In the genomic region with DNA sequence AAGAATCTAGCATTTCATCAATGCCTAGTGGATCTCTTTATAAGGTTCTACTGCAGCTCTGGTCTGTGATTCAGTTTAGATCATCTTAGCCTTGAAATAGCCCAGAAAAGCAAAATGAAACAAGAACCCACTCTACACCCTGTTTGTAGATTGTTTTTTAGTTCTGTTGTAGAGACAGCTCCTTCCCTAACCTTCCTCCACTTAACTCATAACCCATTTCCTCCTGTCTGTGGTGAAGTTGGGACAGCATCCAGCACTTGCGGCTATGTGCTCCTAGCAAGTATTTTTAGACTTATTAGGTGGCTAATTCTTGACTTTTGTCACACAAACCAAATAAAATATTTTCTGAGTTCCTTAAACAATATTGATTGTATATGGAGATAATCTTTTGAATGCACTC, we compare ENCODE assay signal across 28 mouse cellular contexts.
"Had no signal": no experiment of that assay in that cellular context is flagged by ENCODE, and none has a peak within 500 bp of the region (broad histone marks: within the 10 kb centered on the region; RNA-seq: fewer than 3 reads in every experiment).

No protein-coding gene starts in this region.

- H3K36me3 ChIP-seq: embryonic facial prominence, embryonic 10.5 days; embryonic facial prominence, embryonic 12.5 days; embryonic facial prominence, embryonic 13.5 days; embryonic facial prominence, embryonic 15.5 days; forebrain, embryonic 10.5 days; forebrain, embryonic 12.5 days; forebrain, embryonic 15.5 days had no signal

- H3K9me3 ChIP-seq: embryonic facial prominence, embryonic 10.5 days; embryonic facial prominence, embryonic 12.5 days; embryonic facial prominence, embryonic 13.5 days; embryonic facial prominence, embryonic 15.5 days; forebrain, embryonic 10.5 days; forebrain, embryonic 12.5 days; forebrain, embryonic 13.5 days; forebrain, embryonic 15.5 days had no signal

- H3K4me3 ChIP-seq: embryonic facial prominence, embryonic 10.5 days; embryonic facial prominence, embryonic 12.5 days; embryonic facial prominence, embryonic 13.5 days; embryonic facial prominence, embryonic 15.5 days; erythroblast, embryonic 14.5 days; forebrain, embryonic 10.5 days; forebrain, embryonic 12.5 days; forebrain, embryonic 13.5 days; forebrain, embryonic 15.5 days; gastrocnemius, adult 2 months; heart, adult 2 months had no signal

- H3K27me3 ChIP-seq: embryonic facial prominence, embryonic 12.5 days; embryonic facial prominence, embryonic 13.5 days; embryonic facial prominence, embryonic 15.5 days; forebrain, embryonic 12.5 days; forebrain, embryonic 13.5 days; forebrain, embryonic 15.5 days had no signal

- H3K4me1 ChIP-seq: embryonic facial prominence, embryonic 12.5 days; embryonic facial prominence, embryonic 13.5 days; embryonic facial prominence, embryonic 15.5 days had no signal

- DNase-seq: cerebellum, adult 2 months; cerebellum, adult 8-10 months; cerebellum, adult 9-10 months; cerebellum, adult 9-11 months; cerebellum, postnatal 10 days; cerebellum, postnatal 14 days; cerebellum, postnatal 25 days; cerebellum, postnatal 36 days; embryo, embryonic 11 days; forebrain, postnatal 0 days; gastrocnemius, adult 2 months; gastrocnemius, postnatal 10 days; gastrocnemius, postnatal 14 days; gastrocnemius, postnatal 25 days; gastrocnemius, postnatal 36 days; heart, adult 18-20 months; heart, adult 2 months had no signal

- H3K27ac ChIP-seq: embryonic facial prominence, embryonic 10.5 days; embryonic facial prominence, embryonic 12.5 days; embryonic facial prominence, embryonic 13.5 days; embryonic facial prominence, embryonic 15.5 days; forebrain, embryonic 10.5 days; forebrain, embryonic 12.5 days; forebrain, embryonic 13.5 days; forebrain, embryonic 15.5 days; gastrocnemius, adult 2 months; heart, adult 2 months had no signal

- ATAC-seq: forebrain, embryonic 13.5 days; forebrain, embryonic 14.5 days; forebrain, embryonic 15.5 days; forebrain, embryonic 16.5 days; forebrain, postnatal 0 days had no signal
